Mouse (Mus musculus): ENCODE measurements around the gene Slc41a2. TPM values are rescaled to one million over a fixed set of nuclear protein-coding genes. Genes with fewer than 3 reads are reported as not detected.

The Slc41a2 gene
- polyA plus RNA-seq, 1 experiment = 12.0 TPM

- DNase-seq (ENCODE audit: extremely low spot score in 1 of 2, low spot score in 1 of 2) = peak in 1 of 2 experiments; percentile 36
These were observed 16.8 kb downstream of the Slc41a2 start for GRCm38 (mm10) chr10:83320870-83321269.

GRCm38 (mm10) chr10:83320396-83320795 is 17.3 kb downstream of the Slc41a2 start:
- DNase-seq (ENCODE audit: extremely low spot score in 1 of 2, low spot score in 1 of 2) = no peak

- DNase-seq (ENCODE audit: extremely low spot score in 1 of 2, low spot score in 1 of 2) = no peak
These were observed 24.6 kb downstream of the Slc41a2 start for GRCm38 (mm10) chr10:83313033-83313432.

GRCm38 (mm10) chr10:83310356-83310755 is 27.3 kb downstream of the Slc41a2 start:
- DNase-seq (ENCODE audit: extremely low spot score in 1 of 2, low spot score in 1 of 2) = no peak

- DNase-seq (ENCODE audit: extremely low spot score in 1 of 2, low spot score in 1 of 2) = no peak
These were observed 36.0 kb downstream of the Slc41a2 start for GRCm38 (mm10) chr10:83301687-83302086.

- no peak for DNase-seq (ENCODE audit: extremely low spot score in 1 of 2, low spot score in 1 of 2)
These were observed 36.6 kb downstream of the Slc41a2 start for GRCm38 (mm10) chr10:83301054-83301453.

GRCm38 (mm10) chr10:83297017-83297416 is 40.7 kb downstream of the Slc41a2 start:
- DNase-seq (ENCODE audit: extremely low spot score in 1 of 2, low spot score in 1 of 2) = no peak

- DNase-seq (ENCODE audit: extremely low spot score in 1 of 2, low spot score in 1 of 2) = peak in 1 of 2 experiments; percentile 58
These were observed 42.9 kb downstream of the Slc41a2 start for GRCm38 (mm10) chr10:83294746-83295145.

GRCm38 (mm10) chr10:83293352-83293751 is 44.3 kb downstream of the Slc41a2 start:
- no peak for DNase-seq (ENCODE audit: extremely low spot score in 1 of 2, low spot score in 1 of 2)

- no peak for DNase-seq (ENCODE audit: extremely low spot score in 1 of 2, low spot score in 1 of 2)
These were observed 46.0 kb downstream of the Slc41a2 start for GRCm38 (mm10) chr10:83291731-83292130.

GRCm38 (mm10) chr10:83287828-83288227 is 49.9 kb downstream of the Slc41a2 start:
- DNase-seq (ENCODE audit: extremely low spot score in 1 of 2, low spot score in 1 of 2) = no peak

GRCm38 (mm10) chr10:83286399-83286798 is 51.3 kb downstream of the Slc41a2 start:
- no peak for DNase-seq (ENCODE audit: extremely low spot score in 1 of 2, low spot score in 1 of 2)

GRCm38 (mm10) chr10:83285724-83286256 is 51.9 kb downstream of the Slc41a2 start:
- peak in 1 of 2 experiments; percentile 20 for DNase-seq (ENCODE audit: extremely low spot score in 1 of 2, low spot score in 1 of 2)

- no peak for DNase-seq (ENCODE audit: extremely low spot score in 1 of 2, low spot score in 1 of 2)
These were observed 52.8 kb downstream of the Slc41a2 start for GRCm38 (mm10) chr10:83284916-83285315.

GRCm38 (mm10) chr10:83266731-83267130 is 71.0 kb downstream of the Slc41a2 start:
- peak; percentile 46 to 65 for DNase-seq (ENCODE audit: extremely low spot score in 1 of 2, low spot score in 1 of 2)

- no peak for DNase-seq (ENCODE audit: extremely low spot score in 1 of 2, low spot score in 1 of 2)
These were observed 71.4 kb downstream of the Slc41a2 start for GRCm38 (mm10) chr10:83266241-83266640.

GRCm38 (mm10) chr10:83264680-83265079 is 73.0 kb downstream of the Slc41a2 start:
- DNase-seq (ENCODE audit: extremely low spot score in 1 of 2, low spot score in 1 of 2) = no peak

GRCm38 (mm10) chr10:83264056-83264455 is 73.6 kb downstream of the Slc41a2 start:
- no peak for DNase-seq (ENCODE audit: extremely low spot score in 1 of 2, low spot score in 1 of 2)

GRCm38 (mm10) chr10:83261264-83261663 is 76.4 kb downstream of the Slc41a2 start:
- DNase-seq (ENCODE audit: extremely low spot score in 1 of 2, low spot score in 1 of 2) = no peak

GRCm38 (mm10) chr10:83251377-83251776 is 86.3 kb downstream of the Slc41a2 start:
- no peak for DNase-seq (ENCODE audit: extremely low spot score in 1 of 2, low spot score in 1 of 2)

- DNase-seq (ENCODE audit: extremely low spot score in 1 of 2, low spot score in 1 of 2) = no peak
These were observed 89.6 kb downstream of the Slc41a2 start for GRCm38 (mm10) chr10:83248036-83248435.

GRCm38 (mm10) chr10:83245720-83246119 is 92.0 kb downstream of the Slc41a2 start:
- DNase-seq (ENCODE audit: extremely low spot score in 1 of 2, low spot score in 1 of 2) = no peak

GRCm38 (mm10) chr10:83244131-83244530 is 93.6 kb downstream of the Slc41a2 start:
- DNase-seq (ENCODE audit: extremely low spot score in 1 of 2, low spot score in 1 of 2) = no peak
